Mouse (Mus musculus) cerebellum, adult 9-11 months (tissue): ENCODE measurements around the gene Tnfrsf14.

Source experiments
- DNase-seq: peaks from one replicate; pipeline ENCODE4 v3.0.0; 2022

The Tnfrsf14 gene

GRCm38 (mm10) chr4:154928395-154929087, at the start of gene Tnfrsf14:
Gene Tnfrsf14 (minus strand): TSS chr4:154928563.
- DNase-seq, result no peak

DNA sequence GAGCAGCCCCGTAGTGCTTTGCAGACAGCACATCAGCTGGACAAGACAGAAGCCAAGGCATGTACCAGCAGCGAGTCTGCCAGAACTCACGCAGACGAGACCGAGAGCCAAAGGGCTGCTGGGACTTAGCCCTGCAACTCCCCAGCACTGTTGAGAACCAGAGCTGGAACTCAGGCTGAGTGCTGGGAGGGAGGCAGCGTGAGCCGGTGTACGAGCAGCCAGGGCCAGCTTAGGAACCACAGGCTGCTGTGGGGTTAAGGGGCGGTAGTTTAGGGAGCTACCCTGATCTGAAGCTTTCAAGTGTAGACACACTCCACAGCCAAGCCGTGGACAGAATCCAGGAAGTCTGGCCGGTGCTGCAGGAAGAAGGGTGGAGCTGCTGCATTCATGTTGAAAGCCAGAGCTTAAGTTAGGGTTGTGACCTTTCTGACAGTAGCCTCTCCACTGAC, 45.8 kb upstream of the Tnfrsf14 start:
- DNase-seq, result no peak

GRCm38 (mm10) chr4:154972546-154972945, 44.2 kb upstream of the Tnfrsf14 start:
- DNase-seq, result no peak

- peak; percentile 70 for DNase-seq
These were observed 38.8 kb upstream of the Tnfrsf14 start for GRCm38 (mm10) chr4:154967173-154967572.

DNA sequence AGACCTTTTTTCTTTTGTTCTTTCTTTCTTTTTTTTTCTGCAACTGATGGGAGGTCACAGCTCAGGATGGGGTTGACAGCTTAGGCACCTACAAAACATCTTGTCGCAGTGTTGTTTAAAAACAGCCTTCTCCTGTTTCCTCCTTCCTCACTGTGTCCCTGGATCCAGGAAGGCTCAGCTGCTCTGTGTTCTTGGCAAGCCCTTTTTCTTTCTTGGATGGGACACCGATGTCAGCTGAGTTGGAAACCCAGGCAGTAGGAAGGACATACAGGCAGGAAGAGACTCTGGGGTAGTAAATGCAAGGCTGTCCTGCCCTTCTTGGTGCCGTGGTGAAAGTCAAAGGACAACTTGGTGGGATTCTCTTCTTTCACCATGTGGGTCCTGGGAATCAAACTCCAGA, 37.5 kb upstream of the Tnfrsf14 start:
- no peak for DNase-seq

- DNase-seq, result no peak
These were observed 36.3 kb upstream of the Tnfrsf14 start for GRCm38 (mm10) chr4:154964581-154965235.

GRCm38 (mm10) chr4:154963901-154964580, 35.7 kb upstream of the Tnfrsf14 start, which contains the start of gene Pank4:
Gene Pank4 (plus strand): TSS chr4:154964123.
- peak; percentile 94 for DNase-seq

- peak; percentile 73 for DNase-seq
These were observed 35.0 kb upstream of the Tnfrsf14 start for GRCm38 (mm10) chr4:154963190-154963836.

- DNase-seq, result peak; percentile 53
These were observed 34.3 kb upstream of the Tnfrsf14 start for GRCm38 (mm10) chr4:154962683-154963082.

GRCm38 (mm10) chr4:154961911-154962310, 33.5 kb upstream of the Tnfrsf14 start:
- DNase-seq, result peak; percentile 66

DNA sequence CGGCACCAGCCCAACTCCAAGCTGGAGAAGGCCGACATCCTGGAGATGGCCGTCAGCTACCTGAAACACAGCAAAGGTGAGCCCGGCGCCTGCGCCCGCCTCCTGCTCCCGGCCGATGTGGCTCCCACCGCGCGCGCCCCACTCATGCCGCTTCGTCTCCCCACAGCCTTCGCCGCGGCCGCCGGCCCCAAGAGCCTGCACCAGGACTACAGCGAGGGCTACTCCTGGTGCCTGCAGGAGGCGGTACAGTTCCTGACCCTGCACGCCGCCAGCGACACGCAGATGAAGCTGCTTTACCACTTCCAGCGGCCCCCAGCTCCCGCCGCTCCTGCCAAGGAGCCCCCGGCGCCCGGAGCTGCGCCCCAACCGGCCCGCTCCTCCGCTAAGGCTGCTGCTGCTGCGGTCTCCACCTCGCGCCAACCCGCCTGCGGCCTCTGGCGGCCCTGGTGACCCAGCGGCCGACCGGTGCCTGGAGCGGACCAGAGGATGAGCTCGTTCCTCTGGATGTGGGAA, 32.9 kb upstream of the Tnfrsf14 start:
- DNase-seq, result peak; percentile 71

- no peak for DNase-seq
These were observed 32.4 kb upstream of the Tnfrsf14 start, which contains the start of gene Hes5 for GRCm38 (mm10) chr4:154960690-154961225. Gene Hes5 (plus strand): TSS chr4:154960923.

DNA sequence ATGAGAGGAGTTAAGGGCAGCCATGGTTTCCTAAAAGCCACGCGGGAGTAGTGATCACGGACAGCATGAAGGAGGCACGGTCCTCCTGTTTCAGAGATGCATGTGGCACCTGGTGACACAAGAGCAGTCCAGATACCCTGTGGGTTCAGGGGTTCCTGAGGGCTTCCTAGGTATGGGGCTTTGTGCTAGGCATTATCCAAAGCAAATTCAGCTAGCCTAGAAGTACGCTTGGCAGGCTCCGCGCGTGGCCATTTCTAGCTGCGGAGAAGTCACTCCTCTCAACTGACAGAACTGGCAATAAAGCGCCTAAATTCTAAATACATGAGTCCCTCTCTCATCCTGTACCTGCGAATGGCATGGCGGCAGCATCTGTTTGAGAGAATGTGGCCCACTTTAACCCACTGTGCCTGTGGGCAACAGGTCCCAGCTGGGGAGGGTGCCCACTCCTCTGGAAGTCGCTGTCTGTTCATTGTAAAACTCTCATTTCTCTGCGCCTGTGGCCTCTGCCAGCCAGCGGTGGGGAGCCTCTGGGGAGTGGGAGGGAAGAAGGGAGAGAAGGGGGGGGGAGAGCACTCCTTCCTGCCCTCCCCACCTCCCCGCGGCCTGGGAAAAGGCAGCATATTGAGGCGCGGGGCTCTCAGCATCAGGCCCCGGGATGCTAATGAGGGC, 31.8 kb upstream of the Tnfrsf14 start:
- DNase-seq, result peak; percentile 56

DNA sequence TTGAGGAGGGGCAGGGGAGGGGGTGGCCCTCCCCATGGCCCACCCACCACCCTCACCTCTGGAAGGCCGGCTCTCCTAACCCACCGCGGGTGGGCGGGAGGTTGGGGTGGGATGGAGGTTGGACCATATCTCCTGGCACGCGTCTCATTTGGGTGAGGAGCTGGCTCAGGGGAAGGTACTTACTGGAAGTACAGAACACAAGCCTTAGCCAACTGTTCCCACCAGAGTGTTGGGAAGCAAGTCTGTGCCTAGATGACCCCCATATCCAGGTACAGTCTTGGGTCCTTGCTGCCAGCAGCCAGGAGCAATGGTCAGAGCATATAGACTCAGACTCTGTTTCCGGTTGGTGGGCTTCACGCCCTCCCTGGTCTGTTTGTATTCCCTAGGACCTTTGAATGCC, 30.3 kb upstream of the Tnfrsf14 start:
- DNase-seq, result peak; percentile 59

DNA sequence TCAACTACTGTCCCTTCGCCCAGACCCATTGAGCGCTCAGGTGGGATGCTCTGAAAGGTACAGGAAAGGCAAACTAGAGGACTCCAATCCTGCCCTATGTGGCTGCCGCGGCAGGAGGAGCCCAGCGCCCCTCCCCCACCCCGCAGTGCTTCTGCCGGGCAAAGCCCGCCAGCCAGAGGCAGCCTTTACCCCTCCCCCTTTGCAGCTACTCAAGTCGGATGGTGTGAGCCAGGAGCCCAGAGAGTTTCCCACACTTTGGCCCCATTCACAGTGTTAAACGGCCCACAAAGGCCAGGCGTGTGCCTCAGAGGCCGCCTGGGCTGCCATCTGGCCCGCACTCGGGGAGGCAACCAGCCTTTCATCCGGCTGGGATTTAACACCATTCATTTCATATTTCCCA, 29.8 kb upstream of the Tnfrsf14 start:
- DNase-seq, result peak; percentile 81

DNA sequence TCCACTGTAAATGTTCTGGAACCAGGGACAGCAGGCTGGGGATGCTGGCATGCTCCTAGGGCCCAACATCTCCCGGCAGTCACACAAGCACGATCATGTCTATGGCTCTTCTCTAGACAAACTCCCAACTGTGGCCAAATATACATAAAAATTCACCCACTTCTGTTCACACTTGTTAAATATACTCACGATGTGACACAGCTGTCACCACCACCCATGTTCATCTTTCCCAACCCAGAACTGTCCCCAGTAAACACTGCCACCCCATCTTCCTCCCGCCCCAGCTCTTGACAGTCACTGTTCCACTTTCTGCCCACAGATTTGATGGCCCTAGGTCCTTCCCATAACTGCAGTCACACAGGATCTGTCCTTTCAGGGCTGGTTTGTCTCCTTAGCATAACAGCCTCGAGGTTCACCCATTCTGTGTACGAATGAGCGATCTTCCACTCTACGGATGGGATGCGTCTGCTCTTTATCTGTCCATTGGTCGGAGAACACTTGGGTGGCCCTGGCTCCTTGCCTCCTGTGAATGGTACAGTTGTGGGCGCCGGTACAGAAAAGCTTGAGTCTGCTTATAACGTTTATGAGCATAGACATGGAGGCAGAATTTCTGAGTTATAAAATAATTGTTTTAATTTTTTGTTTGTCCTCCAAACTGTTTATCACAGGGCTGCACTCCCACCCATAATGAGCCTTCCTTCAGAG, 29.1 kb upstream of the Tnfrsf14 start:
- peak; percentile 38 for DNase-seq

DNA sequence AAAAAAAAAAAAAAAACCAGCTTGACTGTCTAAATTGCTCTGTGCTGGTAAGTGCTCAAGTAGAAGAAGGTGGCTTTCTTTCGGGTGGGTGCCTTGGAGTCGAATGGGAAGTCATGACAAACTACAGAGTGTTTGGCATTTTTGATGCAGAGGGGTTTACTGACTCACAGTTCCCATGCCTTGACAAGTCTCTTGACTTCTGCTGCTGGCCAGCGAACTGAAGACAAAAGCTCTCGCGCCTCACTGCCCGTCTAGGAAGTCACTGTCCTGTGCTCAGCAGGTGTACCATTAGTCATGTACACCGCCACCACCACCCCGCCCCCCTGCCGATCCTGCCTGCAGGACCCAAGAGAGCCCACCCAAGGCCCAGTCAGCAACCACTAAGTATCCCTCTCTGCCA, 28.2 kb upstream of the Tnfrsf14 start:
- no peak for DNase-seq

- DNase-seq, result no peak
These were observed 24.3 kb upstream of the Tnfrsf14 start for GRCm38 (mm10) chr4:154952461-154953241.

GRCm38 (mm10) chr4:154949589-154949982, 21.2 kb upstream of the Tnfrsf14 start:
- DNase-seq, result peak; percentile 34

GRCm38 (mm10) chr4:154948940-154949588, 20.7 kb upstream of the Tnfrsf14 start:
- DNase-seq, result no peak
